Mouse (Mus musculus): ENCODE results near the gene Actr6.

DNA sequence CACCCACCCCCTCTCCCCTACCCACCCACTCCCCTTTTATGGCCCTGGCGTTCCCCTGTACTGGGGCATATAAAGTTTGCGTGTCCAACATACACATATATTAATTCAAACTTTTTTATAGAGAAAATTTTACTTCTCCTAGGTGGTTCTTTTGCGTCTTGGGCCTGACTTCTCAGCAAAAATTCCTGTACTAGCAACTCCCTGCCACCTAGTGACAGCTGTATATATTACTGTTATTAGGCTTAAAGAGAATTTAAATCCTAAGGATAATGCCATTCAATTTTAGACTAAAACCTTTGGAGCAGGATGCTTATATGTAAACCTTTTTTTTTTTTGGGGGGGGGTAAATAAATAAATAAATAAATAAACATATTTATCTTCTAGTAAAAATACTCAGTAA lies 24.7 kb downstream of the Actr6 start:
- TF ChIP-seq CTCF (IDR thresholded peaks at IDR 0.05 in 2 of 3, conservative IDR thresholded peaks at IDR 0.05 in 1 of 3; ENCODE audit: control insufficient read depth in 1 of 3, insufficient read depth in 1 of 3, low read depth in 2 of 3, low read length in 3 of 3, poor library complexity in 1 of 3, severe bottlenecking in 1 of 3): peak in 1 of 3 experiments; percentile 31; a peak in 2 of 6 replicates
- no peak for TF ChIP-seq POLR2A (IDR thresholded peaks at IDR 0.05; ENCODE audit: control insufficient read depth in 1 of 2, insufficient read depth in 1 of 2, low read depth in 1 of 2, low read length in 2 of 2, poor library complexity in 1 of 2)
- TF ChIP-seq BHLHE40 (IDR thresholded peaks at IDR 0.05; ENCODE audit: borderline replicate concordance, low read depth, low read length): no peak
- TF ChIP-seq ZC3H11A (IDR thresholded peaks at IDR 0.05; ENCODE audit: low read depth, low read length): no peak
- no peak for TF ChIP-seq EP300 (IDR thresholded peaks at IDR 0.05; ENCODE audit: low read depth in 1 of 2, low read length in 2 of 2)
